Mouse (Mus musculus) forebrain, embryonic 10.5 days (tissue): ENCODE measurements around the gene Agtrap. TPM values are rescaled to one million over a fixed set of nuclear protein-coding genes. Genes with fewer than 3 reads are reported as not detected.

Experiments
- DNase-seq: peaks from one replicate; pipeline ENCODE4 v3.0.0-alpha.2; 2017; ENCODE audit warnings: low spot score; ENCODE audit errors: extremely low spot score
- H3K27ac ChIP-seq: fragments of 300-500 bp; sonication (generic); 2 replicates; pipeline ENCODE4 v1.5.1; 2016; ENCODE audit warnings: mild to moderate bottlenecking
- H3K27me3 ChIP-seq: fragments of 300-500 bp; sonication (generic); 2 replicates; pipeline ENCODE4 v1.6.1; 2016; ENCODE audit warnings: mild to moderate bottlenecking; ENCODE audit not compliant: poor library complexity, severe bottlenecking
- H3K36me3 ChIP-seq: fragments of 300-500 bp; sonication (generic); replicated peaks from 2 replicates; pipeline ENCODE4 v1.6.1; 2016; ENCODE audit warnings: mild to moderate bottlenecking, moderate library complexity
- H3K4me1 ChIP-seq: fragments of 300-500 bp; sonication (generic); 2 replicates; pipeline ENCODE4 v1.6.1; 2016
- H3K4me3 ChIP-seq: fragments of 300-500 bp; sonication (generic); 2 replicates; pipeline ENCODE4 v1.5.1; 2016; ENCODE audit warnings: mild to moderate bottlenecking, moderate library complexity
- H3K9me3 ChIP-seq: fragments of 300-500 bp; sonication (generic); 2 replicates; pipeline ENCODE4 v1.6.1; 2016; ENCODE audit warnings: mild to moderate bottlenecking, moderate library complexity
- WGBS: fragments of 180-500 bp; shearing (Covaris S2); methylation state at CpG from one replicate; pipeline ENCODE4 v1.1.7; 2016; 5-methylcytosine and 5-hydroxymethylcytosine counted together
- polyA plus RNA-seq: library from polyadenylated mRNA; unstranded; fragments of >200 nt; fragmentation: Nextera tagmentation; extraction: Ambion mirVana; gene quantifications from 2 replicates; pipeline ENCODE4 v1.2.1, GENCODE M21; 2016

Gene Agtrap
- polyA plus RNA-seq, 1 experiment from 2014 or later = 19.4 TPM

- WGBS = 94% methylated on average over 3 of the region's 3 CpGs
Measured at GRCm38 (mm10) chr4:148098666-148099065, 10.8 kb upstream of the Agtrap start.

GRCm38 (mm10) chr4:148097936-148098335 lies 10.1 kb upstream of the Agtrap start:
- 93% methylated on average over 2 of the region's 2 CpGs for WGBS
- Histone ChIP-seq H3K4me3 (no peak overlapping the region), H3K27me3 (peaks cover 19% of the 10 kb centered on the region), H3K36me3 (peaks cover 3% of the 10 kb centered on the region; the same call in 1 of the 2 replicates), H3K9me3 (no peaks in the 10 kb centered on the region), H3K27ac (no peak overlapping the region), H3K4me1 (peaks cover 21% of the 10 kb centered on the region)
- no peak for DNase-seq

More at GRCm38 (mm10) chr4:148098666-148099065, 10.8 kb upstream of the Agtrap start:
- H3K4me3 ChIP-seq = no peak overlapping the region
- H3K4me1 ChIP-seq = peaks cover 21% of the 10 kb centered on the region
- no peaks in the 10 kb centered on the region for H3K9me3 ChIP-seq
- no peak overlapping the region for H3K27ac ChIP-seq
- peaks cover 19% of the 10 kb centered on the region for H3K27me3 ChIP-seq
- DNase-seq = no peak
- H3K36me3 ChIP-seq = peaks cover 3% of the 10 kb centered on the region; the same call in 1 of the 2 replicates

GRCm38 (mm10) chr4:148095081-148095480 lies 7.2 kb upstream of the Agtrap start:
- Histone ChIP-seq H3K4me3 (no peak overlapping the region), H3K36me3 (no peaks in the 10 kb centered on the region), H3K27me3 (0 out of 2 replicates have a peak, but pooled peaks cover under 1% of the 10 kb centered on the region), H3K4me1 (no peaks in the 10 kb centered on the region), H3K9me3 (no peaks in the 10 kb centered on the region), H3K27ac (no peak overlapping the region)
- DNase-seq = no peak
- WGBS = 82% methylated on average over 4 of the region's 4 CpGs

GRCm38 (mm10) chr4:148094161-148094560 lies 6.3 kb upstream of the Agtrap start:
- H3K27ac ChIP-seq = no peak overlapping the region
- no peaks in the 10 kb centered on the region for H3K27me3 ChIP-seq
- no peaks in the 10 kb centered on the region for H3K36me3 ChIP-seq
- no peak for DNase-seq
- no peaks in the 10 kb centered on the region for H3K9me3 ChIP-seq
- H3K4me3 ChIP-seq = no peak overlapping the region
- 84% methylated on average over 5 of the region's 5 CpGs for WGBS
- peaks cover 4% of the 10 kb centered on the region for H3K4me1 ChIP-seq

- no peak for DNase-seq
- no peaks in the 10 kb centered on the region for H3K36me3 ChIP-seq
- H3K4me1 ChIP-seq = peaks cover 18% of the 10 kb centered on the region
- H3K27me3 ChIP-seq = no peaks in the 10 kb centered on the region
- no peaks in the 10 kb centered on the region for H3K9me3 ChIP-seq
- H3K4me3 ChIP-seq = no peak overlapping the region
- 93% methylated on average over 11 of the region's 11 CpGs for WGBS
- H3K27ac ChIP-seq = no peak overlapping the region
Measured at GRCm38 (mm10) chr4:148092551-148093271, 4.9 kb upstream of the Agtrap start.

- WGBS = 88% methylated on average over 1 of the region's 1 CpGs
Measured at GRCm38 (mm10) chr4:148091181-148091580, 3.4 kb upstream of the Agtrap start.

GRCm38 (mm10) chr4:148089166-148089565 lies 1.3 kb upstream of the Agtrap start:
- no peak for DNase-seq
- peaks cover 52% of the 10 kb centered on the region for H3K4me1 ChIP-seq
- no peaks in the 10 kb centered on the region for H3K9me3 ChIP-seq
- no peaks in the 10 kb centered on the region for H3K36me3 ChIP-seq
- H3K27me3 ChIP-seq = no peaks in the 10 kb centered on the region
- WGBS = 57% methylated on average over 4 of the region's 4 CpGs
- H3K27ac ChIP-seq = no peak overlapping the region
- no peak overlapping the region for H3K4me3 ChIP-seq

More at GRCm38 (mm10) chr4:148091181-148091580, 3.4 kb upstream of the Agtrap start:
- Histone ChIP-seq H3K27me3 (no peaks in the 10 kb centered on the region), H3K4me1 (peaks cover 34% of the 10 kb centered on the region), H3K9me3 (no peaks in the 10 kb centered on the region), H3K27ac (no peak overlapping the region), H3K36me3 (no peaks in the 10 kb centered on the region), H3K4me3 (no peak overlapping the region)
- DNase-seq = no peak

GRCm38 (mm10) chr4:148087091-148087906 lies 532 bp downstream of the Agtrap start:
- peak; percentile 33 for DNase-seq
- no peaks in the 10 kb centered on the region for H3K9me3 ChIP-seq
- H3K4me3 ChIP-seq = peak overlapping the region; percentile 86
- 0 out of 2 replicates have a peak, but pooled peaks cover 3% of the 10 kb centered on the region for H3K36me3 ChIP-seq
- peaks cover 70% of the 10 kb centered on the region for H3K4me1 ChIP-seq
- 3% methylated on average over 30 of the region's 30 CpGs for WGBS
- H3K27me3 ChIP-seq = no peaks in the 10 kb centered on the region
- peak overlapping the region; percentile 93 for H3K27ac ChIP-seq

- Histone ChIP-seq H3K4me3 (no peak overlapping the region), H3K4me1 (peaks cover 71% of the 10 kb centered on the region), H3K27me3 (no peaks in the 10 kb centered on the region), H3K27ac (no peak overlapping the region), H3K9me3 (no peaks in the 10 kb centered on the region), H3K36me3 (peaks cover 15% of the 10 kb centered on the region)
- 73% methylated on average over 3 of the region's 3 CpGs for WGBS
- DNase-seq = no peak
Measured at GRCm38 (mm10) chr4:148085907-148086305, 1.9 kb downstream of the Agtrap start.

- no peaks in the 10 kb centered on the region for H3K9me3 ChIP-seq
- H3K27me3 ChIP-seq = no peaks in the 10 kb centered on the region
- WGBS = 51% methylated on average over 10 of the region's 10 CpGs
- H3K27ac ChIP-seq = no peak overlapping the region; the same call in 1 of the 2 replicates
- H3K36me3 ChIP-seq = peaks cover 21% of the 10 kb centered on the region
- no peak overlapping the region for H3K4me3 ChIP-seq
- no peak for DNase-seq
- peaks cover 71% of the 10 kb centered on the region for H3K4me1 ChIP-seq
Measured at GRCm38 (mm10) chr4:148085131-148085906, 2.5 kb downstream of the Agtrap start.

- Histone ChIP-seq H3K4me3 (0 out of 2 replicates have a peak overlapping the region, but pooled peaks have one; percentile 4), H3K4me1 (peaks cover 69% of the 10 kb centered on the region), H3K36me3 (peaks cover 31% of the 10 kb centered on the region), H3K27me3 (no peaks in the 10 kb centered on the region), H3K27ac (0 out of 2 replicates have a peak overlapping the region, but pooled peaks have one; percentile 42), H3K9me3 (no peaks in the 10 kb centered on the region)
- 15% methylated on average over 7 of the region's 8 CpGs for WGBS
- DNase-seq = peak; percentile 38
Measured at GRCm38 (mm10) chr4:148084261-148084714, 3.5 kb downstream of the Agtrap start.
